Comparison of ENCODE assay signal across 12 mouse cellular contexts in genomic region chr11:29815261-29815660, GRCm38 (mm10). TPM values are rescaled to one million over a fixed set of nuclear protein-coding genes. Genes with fewer than 3 reads are reported as not detected.
DNase-seq lines count a peak whose midpoint lies in the region; ATAC-seq lines count a peak whose summit lies in the region.
"Had no signal": no experiment of that assay in that cellular context is flagged by ENCODE, and none has a peak within 500 bp of the region (broad histone marks: within the 10 kb centered on the region; RNA-seq: fewer than 3 reads in every experiment).

No protein-coding gene starts in this region.

- ATAC-seq in heart, embryonic 16.5 days (replicated peaks; ENCODE audit: extremely low read depth, insufficient read depth, low FRiP score): no peak; the same call in 1 of the 2 replicates
- ATAC-seq in forebrain, embryonic 12.5 days (ENCODE audit: low FRiP score): no peak

- H3K36me3 ChIP-seq in heart, embryonic 16.5 days (ENCODE audit: control insufficient read depth, insufficient read depth): no peaks in the 10 kb centered on the region
- H3K36me3 ChIP-seq in forebrain, embryonic 12.5 days (replicated peaks): no peaks in the 10 kb centered on the region

- no peak for DNase-seq in heart, postnatal 14 days
- DNase-seq in c-Kit-positive CD71-positive TER-119-positive erythroid progenitor cells, embryonic 14.5 days (ENCODE audit: low spot score): peak; percentile 86
- DNase-seq in liver: peak; percentile 87
- DNase-seq in spleen, postnatal 10 days (ENCODE audit: low spot score in 2 of 2): peak; percentile 33 to 76
- no peak for DNase-seq in urinary bladder, postnatal 10 days (ENCODE audit: low spot score)
- DNase-seq: adrenal gland, postnatal 25 days; cerebellum, adult 18-20 months; heart, adult 2 months; lung, adult 2 months had no signal

- intact Hi-C loops in heart, postnatal 14 days (cut with DNase I): no loop called here

- no peak overlapping the region for H3K9ac ChIP-seq in heart, embryonic 16.5 days (ENCODE audit: low read length)
- H3K9ac ChIP-seq in forebrain, embryonic 12.5 days: no peak overlapping the region

- no peaks in the 10 kb centered on the region for H3K9me3 ChIP-seq in heart, embryonic 16.5 days (replicated peaks; ENCODE audit: control insufficient read depth, low read length)
- no peaks in the 10 kb centered on the region for H3K9me3 ChIP-seq in forebrain, embryonic 12.5 days

- H3K4me2 ChIP-seq in heart, embryonic 16.5 days (ENCODE audit: low read depth, low read length): no peak overlapping the region
- no peak overlapping the region for H3K4me2 ChIP-seq in forebrain, embryonic 12.5 days
- H3K4me2 ChIP-seq: midbrain, embryonic 11.5 days had no signal

- peak overlapping the region; percentile 18; the same call in 1 of the 2 replicates for H3K27ac ChIP-seq in heart, embryonic 16.5 days (ENCODE audit: low read length)
- H3K27ac ChIP-seq in forebrain, embryonic 12.5 days: no peak overlapping the region
- H3K27ac ChIP-seq: heart, adult 2 months had no signal

- H3K4me3 ChIP-seq in heart, embryonic 16.5 days (ENCODE audit: low read length): no peak overlapping the region
- no peak overlapping the region for H3K4me3 ChIP-seq in forebrain, embryonic 12.5 days (replicated peaks)
- H3K4me3 ChIP-seq: heart, adult 2 months had no signal

- 26% methylated on average over 3 of the region's 3 CpGs for WGBS in heart, embryonic 16.5 days
- whole genome bisulfite sequencing in forebrain, embryonic 12.5 days: 93% methylated on average over 3 of the region's 3 CpGs

- no peaks in the 10 kb centered on the region for H3K27me3 ChIP-seq in heart, embryonic 16.5 days (ENCODE audit: control insufficient read depth, insufficient read depth, low read length)
- no peaks in the 10 kb centered on the region for H3K27me3 ChIP-seq in forebrain, embryonic 12.5 days

- H3K4me1 ChIP-seq in heart, embryonic 16.5 days (ENCODE audit: control insufficient read depth, insufficient read depth, low read length): peaks cover 5% of the 10 kb centered on the region
- no peaks in the 10 kb centered on the region for H3K4me1 ChIP-seq in forebrain, embryonic 12.5 days

RNA-seq across cellular contexts. Expression of gene 4931440F15Rik, which starts 10.2 kb away (rescaled TPM):
- polyA plus RNA-seq in heart, embryonic 16.5 days (2015; fragmentation: Nextera tagmentation; extraction: Ambion mirVana): 0.11 and 0.18 TPM in 2 replicates
- total RNA-seq in heart, postnatal 14 days (2021): 1 to 10 TPM; 1.2 to 1.8 TPM
- polyA plus RNA-seq in forebrain, embryonic 12.5 days (2016; fragmentation: Nextera tagmentation; extraction: Ambion mirVana): 0.06 and 0.13 TPM in 2 replicates
- polyA plus RNA-seq: midbrain, embryonic 11.5 days had no signal

Comparison
In these comparisons a context has a peak if more than half of its experiments do, and no peak if none do; other contexts are left out.
1. DNase-seq: peak in c-Kit-positive CD71-positive TER-119-positive erythroid progenitor cells, embryonic 14.5 days (single experiment), liver (single experiment) and spleen, postnatal 10 days (2 of 2); none in heart, postnatal 14 days (0 of 2) and urinary bladder, postnatal 10 days (single experiment).